Mouse (Mus musculus): Measurements from ENCODE around the gene Nfat5. TPM values are rescaled to one million over a fixed set of nuclear protein-coding genes. Genes with fewer than 3 reads are reported as not detected.
A peak's percentile ranks its signal among the peaks of the same experiment; 100 is the strongest.

Gene Nfat5
- polyA plus RNA-seq, 1 experiment from 2014 or later, result 15.6 TPM

GRCm38 (mm10) chr8:107370311-107370710 lies 77.0 kb downstream of the Nfat5 start:
- Histone ChIP-seq H3K9ac (ENCODE audit: low read length) (no peak overlapping the region), H3K4me2 (ENCODE audit: low read length) (no peak overlapping the region), H3K4me3 (ENCODE audit: control insufficient read depth in 1 of 2, insufficient read depth in 1 of 2, low read depth in 1 of 2, low read length in 2 of 2) (no peak overlapping the region), H3K36me3 (ENCODE audit: control insufficient read depth, insufficient read depth, low read length) (peaks cover 92% of the 10 kb centered on the region), H3K27me3 (ENCODE audit: control insufficient read depth, insufficient read depth, low read length) (no peaks in the 10 kb centered on the region), H3K27ac (replicated peaks in 1 of 2; ENCODE audit: control insufficient read depth in 1 of 2, insufficient read depth in 1 of 2, low read depth in 2 of 2, low read length in 2 of 2) (0 out of 4 replicates have a peak overlapping the region, but pooled peaks of 1 of the 2 experiments have one; percentile 0), H3K9me3 (ENCODE audit: control insufficient read depth, low read length) (no peaks in the 10 kb centered on the region), H3K4me1 (ENCODE audit: control insufficient read depth in 2 of 2, insufficient read depth in 2 of 2, low read length in 2 of 2) (no peaks in the 10 kb centered on the region)
- WGBS, result 58% methylated on average over 4 of the region's 4 CpGs
- ATAC-seq (ENCODE audit: insufficient number of reproducible peaks, insufficient read depth, low FRiP score, low read depth), result no peak

- Histone ChIP-seq H3K27ac (replicated peaks in 1 of 2; ENCODE audit: control insufficient read depth in 1 of 2, insufficient read depth in 1 of 2, low read depth in 2 of 2, low read length in 2 of 2) (no peak overlapping the region), H3K9me3 (ENCODE audit: control insufficient read depth, low read length) (no peaks in the 10 kb centered on the region), H3K27me3 (ENCODE audit: control insufficient read depth, insufficient read depth, low read length) (no peaks in the 10 kb centered on the region), H3K4me3 (ENCODE audit: control insufficient read depth in 1 of 2, insufficient read depth in 1 of 2, low read depth in 1 of 2, low read length in 2 of 2) (no peak overlapping the region), H3K36me3 (ENCODE audit: control insufficient read depth, insufficient read depth, low read length) (peaks cover 70% of the 10 kb centered on the region), H3K4me1 (ENCODE audit: control insufficient read depth in 2 of 2, insufficient read depth in 2 of 2, low read length in 2 of 2) (no peaks in the 10 kb centered on the region), H3K4me2 (ENCODE audit: low read length) (no peak overlapping the region), H3K9ac (ENCODE audit: low read length) (no peak overlapping the region)
- ATAC-seq (ENCODE audit: insufficient number of reproducible peaks, insufficient read depth, low FRiP score, low read depth), result no peak; the same call in 1 of the 2 replicates
- 78% methylated on average over 3 of the region's 3 CpGs for WGBS
Observed at GRCm38 (mm10) chr8:107377346-107377745, 84.1 kb downstream of the Nfat5 start.

DNA sequence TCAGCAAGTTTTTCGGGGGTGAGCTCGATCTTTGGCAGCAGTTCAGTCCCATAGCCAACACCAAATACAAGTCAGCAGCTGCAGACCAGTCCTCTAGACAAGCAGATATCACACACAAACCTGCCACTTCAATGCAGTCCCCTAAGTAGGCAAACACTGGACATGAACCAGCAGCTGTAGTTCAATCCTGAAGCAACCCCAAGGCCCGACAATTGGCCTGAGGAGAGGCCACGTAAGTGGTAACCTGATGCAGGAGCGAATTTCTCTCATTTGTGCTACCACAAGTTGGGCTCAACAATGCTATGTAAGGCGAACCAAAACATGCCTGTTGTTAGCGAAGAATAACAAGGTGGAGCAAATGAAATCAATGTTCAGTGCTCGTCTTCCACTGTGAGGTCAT lies 87.5 kb downstream of the Nfat5 start:
- peaks cover 42% of the 10 kb centered on the region for H3K36me3 ChIP-seq (ENCODE audit: control insufficient read depth, insufficient read depth, low read length)
- H3K9me3 ChIP-seq (ENCODE audit: control insufficient read depth, low read length), result no peaks in the 10 kb centered on the region
- no peaks in the 10 kb centered on the region for H3K27me3 ChIP-seq (ENCODE audit: control insufficient read depth, insufficient read depth, low read length)
- H3K27ac ChIP-seq (replicated peaks in 1 of 2; ENCODE audit: control insufficient read depth in 1 of 2, insufficient read depth in 1 of 2, low read depth in 2 of 2, low read length in 2 of 2), result no peak overlapping the region
- WGBS, result 94% methylated on average over 8 of the region's 8 CpGs
- H3K4me3 ChIP-seq (ENCODE audit: control insufficient read depth in 1 of 2, insufficient read depth in 1 of 2, low read depth in 1 of 2, low read length in 2 of 2), result no peak overlapping the region
- no peak for ATAC-seq (ENCODE audit: insufficient number of reproducible peaks, insufficient read depth, low FRiP score, low read depth)
- no peak overlapping the region for H3K4me2 ChIP-seq (ENCODE audit: low read length)
- no peak overlapping the region for H3K9ac ChIP-seq (ENCODE audit: low read length)
- peaks cover 8% of the 10 kb centered on the region in 2 experiments for H3K4me1 ChIP-seq (ENCODE audit: control insufficient read depth in 2 of 2, insufficient read depth in 2 of 2, low read length in 2 of 2)

- Histone ChIP-seq H3K4me1 (ENCODE audit: control insufficient read depth in 2 of 2, insufficient read depth in 2 of 2, low read length in 2 of 2) (peaks cover 10 to 16% of the 10 kb centered on the region in 2 experiments), H3K4me3 (ENCODE audit: control insufficient read depth in 1 of 2, insufficient read depth in 1 of 2, low read depth in 1 of 2, low read length in 2 of 2) (no peak overlapping the region), H3K9ac (ENCODE audit: low read length) (no peak overlapping the region), H3K9me3 (ENCODE audit: control insufficient read depth, low read length) (no peaks in the 10 kb centered on the region), H3K36me3 (ENCODE audit: control insufficient read depth, insufficient read depth, low read length) (peaks cover 38% of the 10 kb centered on the region), H3K4me2 (ENCODE audit: low read length) (no peak overlapping the region), H3K27ac (replicated peaks in 1 of 2; ENCODE audit: control insufficient read depth in 1 of 2, insufficient read depth in 1 of 2, low read depth in 2 of 2, low read length in 2 of 2) (no peak overlapping the region), H3K27me3 (ENCODE audit: control insufficient read depth, insufficient read depth, low read length) (no peaks in the 10 kb centered on the region)
- ATAC-seq (ENCODE audit: insufficient number of reproducible peaks, insufficient read depth, low FRiP score, low read depth), result no peak
- 91% methylated on average over 4 of the region's 4 CpGs for WGBS
Observed at GRCm38 (mm10) chr8:107381666-107382065, 88.4 kb downstream of the Nfat5 start.

GRCm38 (mm10) chr8:107382898-107383297 lies 89.6 kb downstream of the Nfat5 start:
- no peaks in the 10 kb centered on the region for H3K9me3 ChIP-seq (ENCODE audit: control insufficient read depth, low read length)
- 0 out of 2 replicates have a peak, but pooled peaks have one; percentile 19 for ATAC-seq (ENCODE audit: insufficient number of reproducible peaks, insufficient read depth, low FRiP score, low read depth)
- H3K36me3 ChIP-seq (ENCODE audit: control insufficient read depth, insufficient read depth, low read length), result peaks cover 29% of the 10 kb centered on the region
- no peak overlapping the region for H3K4me2 ChIP-seq (ENCODE audit: low read length)
- H3K27ac ChIP-seq (replicated peaks in 1 of 2; ENCODE audit: control insufficient read depth in 1 of 2, insufficient read depth in 1 of 2, low read depth in 2 of 2, low read length in 2 of 2), result no peak overlapping the region
- H3K9ac ChIP-seq (ENCODE audit: low read length), result no peak overlapping the region
- 73% methylated on average over 4 of the region's 4 CpGs for WGBS
- no peak overlapping the region for H3K4me3 ChIP-seq (ENCODE audit: control insufficient read depth in 1 of 2, insufficient read depth in 1 of 2, low read depth in 1 of 2, low read length in 2 of 2)
- peaks cover 10 to 16% of the 10 kb centered on the region in 2 experiments for H3K4me1 ChIP-seq (ENCODE audit: control insufficient read depth in 2 of 2, insufficient read depth in 2 of 2, low read length in 2 of 2)
- no peaks in the 10 kb centered on the region for H3K27me3 ChIP-seq (ENCODE audit: control insufficient read depth, insufficient read depth, low read length)

DNA sequence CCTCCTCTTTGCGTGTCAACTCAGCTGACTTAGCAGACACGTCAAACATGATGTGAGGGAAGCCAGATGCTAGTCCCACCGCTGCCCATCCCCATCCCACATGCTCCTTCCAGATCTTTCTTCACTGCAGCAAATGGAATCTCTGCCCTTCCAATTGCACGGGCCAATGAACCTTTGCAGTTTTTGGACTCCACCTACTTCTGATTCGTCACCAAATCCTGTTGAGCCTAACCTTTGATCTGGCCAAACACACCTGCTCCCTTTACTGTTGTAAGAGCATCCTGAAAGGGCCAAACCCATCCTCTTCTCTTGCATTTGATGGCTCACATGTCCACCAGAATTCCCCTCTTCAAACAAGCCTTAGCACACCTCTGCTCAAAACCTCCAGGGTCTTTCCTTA lies 91.4 kb downstream of the Nfat5 start:
- Histone ChIP-seq H3K4me1 (ENCODE audit: control insufficient read depth in 2 of 2, insufficient read depth in 2 of 2, low read length in 2 of 2) (peaks cover 10 to 22% of the 10 kb centered on the region in 2 experiments), H3K4me3 (ENCODE audit: control insufficient read depth in 1 of 2, insufficient read depth in 1 of 2, low read depth in 1 of 2, low read length in 2 of 2) (no peak overlapping the region), H3K27me3 (ENCODE audit: control insufficient read depth, insufficient read depth, low read length) (no peaks in the 10 kb centered on the region), H3K27ac (replicated peaks in 1 of 2; ENCODE audit: control insufficient read depth in 1 of 2, insufficient read depth in 1 of 2, low read depth in 2 of 2, low read length in 2 of 2) (no peak overlapping the region), H3K4me2 (ENCODE audit: low read length) (no peak overlapping the region), H3K36me3 (ENCODE audit: control insufficient read depth, insufficient read depth, low read length) (peaks cover 11% of the 10 kb centered on the region), H3K9me3 (ENCODE audit: control insufficient read depth, low read length) (no peaks in the 10 kb centered on the region), H3K9ac (ENCODE audit: low read length) (no peak overlapping the region)
- WGBS, result 49% methylated on average over 5 of the region's 5 CpGs
- no peak for ATAC-seq (ENCODE audit: insufficient number of reproducible peaks, insufficient read depth, low FRiP score, low read depth)

DNA sequence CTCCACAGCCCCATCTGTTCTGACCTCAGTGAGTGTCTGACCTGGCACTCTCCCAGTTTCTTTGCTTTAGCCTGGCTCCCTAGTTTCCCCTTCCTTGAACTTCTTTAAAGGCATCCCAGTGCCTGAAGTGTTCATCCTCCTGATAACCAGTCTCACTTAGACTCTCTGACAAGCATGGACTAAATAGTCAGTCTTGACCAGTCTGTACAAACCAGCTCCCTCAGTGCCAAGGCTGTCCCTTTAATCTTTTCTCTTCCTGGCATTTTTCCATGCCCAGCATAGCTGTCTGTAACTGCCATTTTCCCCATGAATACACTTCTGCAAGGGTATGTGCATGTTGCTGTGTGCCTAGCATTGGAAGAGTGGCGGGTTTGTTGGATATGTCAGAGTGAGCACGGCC lies 91.8 kb downstream of the Nfat5 start:
- Histone ChIP-seq H3K27ac (replicated peaks in 1 of 2; ENCODE audit: control insufficient read depth in 1 of 2, insufficient read depth in 1 of 2, low read depth in 2 of 2, low read length in 2 of 2) (0 out of 4 replicates have a peak overlapping the region, but pooled peaks of 1 of the 2 experiments have one; percentile 64), H3K4me1 (ENCODE audit: control insufficient read depth in 2 of 2, insufficient read depth in 2 of 2, low read length in 2 of 2) (peaks cover 13 to 25% of the 10 kb centered on the region in 2 experiments), H3K27me3 (ENCODE audit: control insufficient read depth, insufficient read depth, low read length) (no peaks in the 10 kb centered on the region), H3K9ac (ENCODE audit: low read length) (no peak overlapping the region), H3K4me3 (ENCODE audit: control insufficient read depth in 1 of 2, insufficient read depth in 1 of 2, low read depth in 1 of 2, low read length in 2 of 2) (no peak overlapping the region), H3K9me3 (ENCODE audit: control insufficient read depth, low read length) (no peaks in the 10 kb centered on the region), H3K36me3 (ENCODE audit: control insufficient read depth, insufficient read depth, low read length) (peaks cover 8% of the 10 kb centered on the region), H3K4me2 (ENCODE audit: low read length) (no peak overlapping the region)
- ATAC-seq (ENCODE audit: insufficient number of reproducible peaks, insufficient read depth, low FRiP score, low read depth), result no peak
- WGBS, result 85% methylated on average over 2 of the region's 2 CpGs

DNA sequence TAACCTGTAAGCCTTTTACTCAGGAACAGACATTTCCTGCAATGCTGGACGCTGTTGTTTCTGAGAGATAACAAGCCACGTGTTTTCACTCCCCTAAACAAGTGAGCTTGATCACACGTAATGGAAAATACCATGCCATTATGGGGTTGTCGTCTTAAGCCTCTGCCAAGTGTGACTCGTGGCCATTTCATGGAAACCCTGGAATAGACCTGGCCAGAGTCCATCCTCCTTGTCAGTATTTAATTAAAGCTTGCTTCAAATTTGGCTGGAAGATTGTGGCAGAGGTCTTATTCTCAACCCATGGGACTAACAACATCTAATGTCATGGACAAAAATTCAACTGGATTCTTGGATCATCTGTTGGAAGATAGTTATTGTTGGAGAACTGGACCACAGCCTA lies 92.9 kb downstream of the Nfat5 start:
- Histone ChIP-seq H3K36me3 (ENCODE audit: control insufficient read depth, insufficient read depth, low read length) (no peaks in the 10 kb centered on the region), H3K4me3 (ENCODE audit: control insufficient read depth in 1 of 2, insufficient read depth in 1 of 2, low read depth in 1 of 2, low read length in 2 of 2) (no peak overlapping the region), H3K9me3 (ENCODE audit: control insufficient read depth, low read length) (no peaks in the 10 kb centered on the region), H3K9ac (ENCODE audit: low read length) (no peak overlapping the region), H3K4me1 (ENCODE audit: control insufficient read depth in 2 of 2, insufficient read depth in 2 of 2, low read length in 2 of 2) (peaks cover 13 to 25% of the 10 kb centered on the region in 2 experiments), H3K4me2 (ENCODE audit: low read length) (peak overlapping the region; percentile 19; the same call in 1 of the 2 replicates), H3K27ac (replicated peaks in 1 of 2; ENCODE audit: control insufficient read depth in 1 of 2, insufficient read depth in 1 of 2, low read depth in 2 of 2, low read length in 2 of 2) (peak overlapping the region; percentile 5 to 64; a peak in 1 of 4 replicates), H3K27me3 (ENCODE audit: control insufficient read depth, insufficient read depth, low read length) (no peaks in the 10 kb centered on the region)
- peak; percentile 57; the same call in 1 of the 2 replicates for ATAC-seq (ENCODE audit: insufficient number of reproducible peaks, insufficient read depth, low FRiP score, low read depth)
- WGBS, result 5% methylated on average over 5 of the region's 5 CpGs

Measured in heart, embryonic 14.5 days (tissue).